Mouse (Mus musculus) lung, postnatal 0 days (tissue): ENCODE measurements around the gene Slc25a25.

Experiments used
- CTCF ChIP-seq: IDR thresholded peaks from 2 replicates; pipeline ENCODE4 v1.5.1; 2016; ENCODE audit warnings: antibody characterized with exemption, mild to moderate bottlenecking
- EP300 ChIP-seq: IDR thresholded peaks from 2 replicates; pipeline ENCODE4 v1.6.1; 2016; ENCODE audit warnings: antibody characterized with exemption, mild to moderate bottlenecking, control low read depth

DNA sequence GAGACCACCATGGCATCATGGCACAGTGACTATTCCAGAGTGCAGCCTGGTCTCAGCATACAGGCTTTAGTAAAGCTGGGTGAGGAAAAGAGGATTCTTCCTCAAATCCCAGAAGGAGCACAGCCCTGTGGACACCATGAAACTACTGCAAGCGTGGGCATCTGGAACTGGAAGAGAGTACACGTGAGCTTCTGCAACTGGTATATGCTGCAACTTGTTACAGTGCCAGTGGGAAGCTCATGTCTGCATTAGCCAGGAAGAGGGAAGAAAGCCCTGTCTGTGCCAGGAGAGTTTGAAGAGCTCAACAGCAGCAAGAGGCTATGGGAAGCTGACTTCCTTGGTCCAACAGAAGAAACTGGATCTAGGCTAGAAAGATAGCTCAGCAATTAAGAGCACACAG is 68.6 kb downstream of the Slc25a25 start:
- no peak for TF ChIP-seq CTCF
- no peak for TF ChIP-seq EP300
